Mouse (Mus musculus) thymus, postnatal 36 days (tissue): ENCODE results near the gene Smarca2.
A peak's percentile ranks its signal among the peaks of the same experiment; 100 is the strongest.

ENCODE experiments used
- DNase-seq, 2 experiments: peaks; one replicate each; pipeline ENCODE4 v3.0.0; 2022; ENCODE audit warnings: mixed read lengths in 2 of 2

The Smarca2 gene

GRCm38 (mm10) chr19:26749427-26750137 lies 144.7 kb downstream of the Smarca2 start:
- DNase-seq = no peak

GRCm38 (mm10) chr19:26752611-26753163 lies 147.8 kb downstream of the Smarca2 start:
- no peak for DNase-seq

- DNase-seq = peak; percentile 9 to 24
Observed at GRCm38 (mm10) chr19:26753266-26753872, 148.5 kb downstream of the Smarca2 start.

DNA sequence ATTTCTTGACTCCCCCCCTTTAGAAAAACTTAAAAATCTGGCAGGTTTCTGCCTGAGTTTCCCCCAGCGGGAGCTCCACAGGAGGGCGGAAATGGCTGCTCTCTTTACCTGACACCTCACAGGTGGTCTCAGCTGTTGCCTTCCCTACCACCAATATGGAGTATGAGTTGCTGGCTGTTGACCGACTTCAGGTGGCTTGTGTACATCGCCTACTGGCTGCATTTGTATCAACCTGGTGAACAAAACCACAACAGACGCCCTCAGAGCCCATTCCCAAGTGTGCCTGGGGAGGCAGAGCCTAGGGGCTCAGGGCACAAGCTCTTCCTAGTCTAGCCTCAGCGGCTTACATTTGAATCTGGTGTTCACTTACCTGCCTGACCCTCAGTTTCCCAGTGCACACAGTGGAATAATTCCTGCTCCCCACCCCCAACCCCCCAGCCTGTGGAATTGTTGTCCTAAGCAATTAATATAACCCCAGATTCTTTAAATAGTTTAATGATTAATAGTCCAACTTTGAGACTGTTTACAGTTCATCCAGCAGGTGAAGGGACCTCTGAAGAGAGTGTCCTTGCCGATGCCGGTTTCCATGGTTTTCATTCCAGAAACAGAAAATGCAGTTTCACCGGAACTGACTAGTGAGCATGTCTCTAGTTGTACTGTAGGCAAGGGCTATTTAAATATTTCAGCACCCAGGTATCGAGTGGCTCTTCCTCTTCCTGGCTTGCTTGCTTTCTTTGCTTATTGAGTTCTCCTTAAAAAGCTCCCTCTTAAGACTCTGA lies 149.4 kb downstream of the Smarca2 start:
- DNase-seq = no peak

- DNase-seq = no peak
Observed at GRCm38 (mm10) chr19:26755991-26756390, 151.1 kb downstream of the Smarca2 start.

DNA sequence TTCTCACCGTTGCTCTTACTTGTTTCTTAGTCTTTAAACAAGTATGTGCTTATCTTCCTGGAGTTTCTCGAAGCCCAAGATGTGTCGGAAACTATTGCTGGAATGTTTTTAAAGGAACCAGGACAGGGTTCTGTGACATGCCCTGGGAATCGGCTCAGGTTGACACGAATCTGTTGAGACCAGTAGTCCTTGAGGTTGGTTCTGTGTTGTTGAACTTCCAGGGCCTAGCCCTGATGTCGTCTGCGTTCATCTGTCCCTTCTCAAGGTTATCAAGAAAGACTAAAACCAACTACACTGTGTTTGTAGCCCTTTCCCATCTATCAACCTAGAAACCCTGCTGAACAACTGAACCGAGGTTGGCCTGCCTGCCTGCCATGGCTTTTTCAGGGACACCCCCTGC lies 151.5 kb downstream of the Smarca2 start:
- no peak for DNase-seq

- no peak for DNase-seq
Observed at GRCm38 (mm10) chr19:26758156-26758555, 153.3 kb downstream of the Smarca2 start.

GRCm38 (mm10) chr19:26758620-26759019 lies 153.8 kb downstream of the Smarca2 start:
- DNase-seq = no peak

GRCm38 (mm10) chr19:26759295-26759694 lies 154.4 kb downstream of the Smarca2 start:
- DNase-seq = no peak

- DNase-seq = no peak
Observed at GRCm38 (mm10) chr19:26761257-26761656, 156.4 kb downstream of the Smarca2 start.

- no peak for DNase-seq
Observed at GRCm38 (mm10) chr19:26765483-26765882, 160.6 kb downstream of the Smarca2 start.

DNA sequence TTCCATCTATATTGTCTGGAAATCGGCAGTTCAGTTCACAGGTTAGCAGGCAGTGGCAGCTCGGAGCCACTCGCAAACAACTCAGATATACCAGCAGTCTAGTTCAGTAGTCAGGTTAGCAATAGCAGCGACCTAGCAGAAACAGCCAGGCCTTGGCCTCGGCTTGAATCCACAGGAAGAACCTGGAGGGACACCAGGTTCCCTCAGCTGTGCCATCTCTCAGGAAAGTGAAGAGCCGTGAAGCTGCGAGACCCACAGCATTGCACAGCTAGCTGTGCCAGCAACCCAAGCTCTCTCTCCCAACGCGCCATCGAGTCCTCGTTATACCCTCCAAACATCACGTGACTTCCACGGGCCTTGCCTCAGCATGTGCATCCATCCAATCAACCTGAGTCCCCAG lies 162.6 kb downstream of the Smarca2 start:
- no peak for DNase-seq

GRCm38 (mm10) chr19:26767941-26768340 lies 163.1 kb downstream of the Smarca2 start:
- no peak for DNase-seq

- no peak for DNase-seq
Observed at GRCm38 (mm10) chr19:26768846-26769245, 164.0 kb downstream of the Smarca2 start.

DNA sequence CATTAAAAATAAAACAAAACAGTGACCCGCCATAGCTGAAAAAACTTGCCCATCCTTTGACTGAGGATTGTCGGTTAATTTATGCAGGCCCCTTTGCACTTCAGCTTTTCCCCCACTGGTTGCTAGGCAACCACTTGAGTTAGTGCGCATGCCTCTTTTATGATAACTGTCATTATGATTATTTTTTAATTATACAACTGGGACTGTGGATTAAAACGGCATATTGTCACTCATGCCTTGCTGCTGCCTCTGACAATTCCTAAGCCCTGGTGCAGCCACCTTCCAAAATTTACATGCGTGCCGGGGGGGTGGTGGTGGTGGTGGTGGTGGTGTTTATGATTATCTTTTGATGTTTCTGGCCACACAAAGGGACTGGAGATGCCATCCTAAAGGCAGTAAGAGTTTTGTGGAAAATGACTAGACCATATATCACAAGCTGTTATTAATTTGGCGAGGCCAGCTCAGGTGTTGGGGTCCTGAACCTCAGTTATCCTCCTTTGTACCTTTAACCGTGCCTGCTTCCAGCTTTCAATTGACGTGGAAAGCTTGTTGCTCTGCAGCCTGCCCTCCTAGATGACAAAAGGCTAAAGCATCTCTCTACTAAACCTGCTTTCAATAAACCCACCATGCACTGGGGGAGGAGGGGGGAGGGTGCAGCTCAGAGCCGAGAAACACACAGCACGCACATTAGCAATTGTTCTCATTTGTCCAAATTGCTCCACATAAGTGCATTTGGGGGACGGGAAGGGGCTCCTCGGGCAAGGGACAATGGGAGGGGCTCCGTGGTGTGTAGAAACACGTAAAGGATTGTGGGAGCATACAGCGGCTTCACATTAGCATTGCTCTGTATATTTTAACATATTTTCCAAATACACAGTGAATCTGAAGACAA lies 165.0 kb downstream of the Smarca2 start:
- no peak for DNase-seq

DNA sequence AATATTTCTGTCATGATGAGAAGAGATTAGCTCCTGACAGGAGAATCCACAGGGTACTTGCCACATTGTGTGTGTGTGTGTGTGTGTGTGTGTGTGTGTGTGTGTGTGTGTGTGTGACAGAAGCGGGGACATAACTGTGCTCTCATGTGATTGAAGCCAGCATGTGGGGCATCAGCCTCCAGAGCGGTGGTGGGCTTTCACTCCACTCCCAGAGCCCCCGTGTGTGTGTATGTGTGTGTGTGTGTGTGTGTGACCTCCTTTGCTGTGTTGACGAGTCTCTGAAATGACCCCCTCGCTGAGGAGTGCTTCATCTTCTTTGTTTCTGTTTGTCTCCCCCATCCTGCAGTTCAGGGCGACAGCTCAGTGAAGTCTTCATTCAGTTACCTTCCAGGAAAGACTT lies 165.7 kb downstream of the Smarca2 start:
- no peak for DNase-seq

DNA sequence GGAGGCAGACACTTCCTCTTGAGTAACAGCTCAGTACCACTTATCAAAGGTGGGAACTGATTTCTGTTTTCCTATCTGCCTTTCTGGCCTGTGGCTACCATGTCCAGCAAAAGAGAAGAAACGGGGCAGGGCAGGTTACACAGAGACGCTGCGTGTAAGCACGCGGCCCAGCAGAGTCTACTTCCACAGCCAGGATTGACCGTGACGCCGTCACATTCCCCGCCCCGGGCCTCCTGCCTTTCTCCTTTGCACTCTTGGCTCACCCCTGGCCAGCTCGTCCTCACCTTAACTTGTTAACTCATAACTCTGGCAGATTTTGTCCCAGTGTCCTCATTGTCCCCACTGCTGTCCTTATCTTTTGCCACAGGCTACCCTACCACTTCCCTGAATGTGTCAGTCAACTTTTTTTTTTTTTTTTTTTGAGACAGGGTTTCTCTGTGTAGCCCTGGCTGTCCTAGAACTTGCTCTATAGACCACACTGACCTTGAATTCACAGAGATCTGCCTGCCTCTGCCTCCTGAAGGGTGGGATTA lies 167.3 kb downstream of the Smarca2 start:
- no peak for DNase-seq

- no peak for DNase-seq
Observed at GRCm38 (mm10) chr19:26776066-26777025, 171.5 kb downstream of the Smarca2 start.

GRCm38 (mm10) chr19:26778199-26778598 lies 173.3 kb downstream of the Smarca2 start:
- no peak for DNase-seq

DNA sequence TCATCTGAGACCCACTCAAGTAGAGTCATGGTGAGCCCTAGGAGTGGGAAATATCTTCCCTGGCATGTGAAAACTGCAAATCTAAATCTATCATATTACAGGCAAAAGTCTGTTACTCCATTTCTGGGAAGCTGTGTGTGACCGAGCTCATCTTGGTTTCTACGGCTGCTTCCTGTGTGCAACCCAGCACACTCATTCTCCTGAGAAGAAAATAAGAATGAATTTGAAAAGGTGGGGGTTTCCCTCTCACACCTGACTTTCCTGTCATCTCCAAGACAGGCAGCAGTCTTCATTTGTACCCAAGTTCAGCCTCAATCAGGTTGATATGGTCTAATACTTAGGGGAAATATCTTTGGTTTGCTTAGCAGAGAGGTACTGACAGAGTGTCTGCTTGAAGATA lies 176.4 kb downstream of the Smarca2 start:
- no peak for DNase-seq

- no peak for DNase-seq
Observed at GRCm38 (mm10) chr19:26788446-26788845, 183.6 kb downstream of the Smarca2 start.
